Mouse (Mus musculus): ENCODE data around the gene Kntc1. TPM values are rescaled to one million over a fixed set of nuclear protein-coding genes. Genes with fewer than 3 reads are reported as not detected.
A peak's percentile ranks its signal among the peaks of the same experiment; 100 is the strongest.

The Kntc1 gene
- total and polyA plus RNA-seq, 2 experiments from 2014 or later, result 3.0 to 9.5 TPM

DNA sequence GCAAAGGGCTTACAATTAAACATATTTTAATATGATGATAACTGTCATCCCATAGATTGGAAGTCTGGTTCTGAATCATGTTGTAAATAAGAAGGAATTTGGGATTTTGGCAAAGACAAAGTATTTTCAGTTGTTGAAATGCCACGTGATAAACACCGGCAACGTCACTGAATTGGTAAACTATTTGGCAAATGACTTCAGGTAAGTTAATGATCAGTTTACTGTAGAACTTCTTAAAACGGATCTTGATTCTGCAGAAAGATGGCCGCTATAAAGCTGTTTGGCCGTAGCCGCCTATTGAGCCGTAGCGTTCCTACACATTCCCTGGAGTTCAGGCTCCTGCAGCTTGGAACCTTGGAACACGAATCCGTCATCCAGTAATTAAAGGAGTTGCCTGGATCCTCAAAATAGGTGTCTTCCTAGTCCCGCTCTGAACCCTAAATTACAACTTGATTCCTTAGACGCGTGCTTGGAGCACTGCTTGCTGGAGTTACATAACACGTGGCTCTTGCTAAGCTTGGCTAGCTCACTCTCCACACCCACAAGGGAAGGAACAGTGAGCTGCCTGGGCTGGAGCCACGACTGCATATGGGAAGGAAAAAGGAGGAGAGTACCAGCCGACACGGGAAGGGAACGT, 69.5 kb downstream of the Kntc1 start:
- Histone ChIP-seq H3K27ac (ENCODE audit: low read depth, low read length) (no peak overlapping the region), H3K9me3 (ENCODE audit: low read length) (no peaks in the 10 kb centered on the region), H3K4me3 (ENCODE audit: low read depth, low read length) (no peak overlapping the region), H3K4me2 (ENCODE audit: low read depth, low read length, poor library complexity, severe bottlenecking) (no peak overlapping the region), H3K27me3 (ENCODE audit: insufficient read depth, low read length) (no peaks in the 10 kb centered on the region), H3K4me1 (ENCODE audit: insufficient read depth, low read length) (no peaks in the 10 kb centered on the region), H3K9ac (replicated peaks; ENCODE audit: low read length, poor library complexity, severe bottlenecking) (no peak overlapping the region), H3K36me3 (ENCODE audit: insufficient read depth, low read length) (no peaks in the 10 kb centered on the region)
- TF ChIP-seq CTCF (IDR thresholded peaks at IDR 0.05), result no peak
- WGBS, result 94% methylated on average over 19 of the region's 19 CpGs
- ATAC-seq (ENCODE audit: low FRiP score) (no peak), DNase-seq (ENCODE audit: low spot score) (no peak)

DNA sequence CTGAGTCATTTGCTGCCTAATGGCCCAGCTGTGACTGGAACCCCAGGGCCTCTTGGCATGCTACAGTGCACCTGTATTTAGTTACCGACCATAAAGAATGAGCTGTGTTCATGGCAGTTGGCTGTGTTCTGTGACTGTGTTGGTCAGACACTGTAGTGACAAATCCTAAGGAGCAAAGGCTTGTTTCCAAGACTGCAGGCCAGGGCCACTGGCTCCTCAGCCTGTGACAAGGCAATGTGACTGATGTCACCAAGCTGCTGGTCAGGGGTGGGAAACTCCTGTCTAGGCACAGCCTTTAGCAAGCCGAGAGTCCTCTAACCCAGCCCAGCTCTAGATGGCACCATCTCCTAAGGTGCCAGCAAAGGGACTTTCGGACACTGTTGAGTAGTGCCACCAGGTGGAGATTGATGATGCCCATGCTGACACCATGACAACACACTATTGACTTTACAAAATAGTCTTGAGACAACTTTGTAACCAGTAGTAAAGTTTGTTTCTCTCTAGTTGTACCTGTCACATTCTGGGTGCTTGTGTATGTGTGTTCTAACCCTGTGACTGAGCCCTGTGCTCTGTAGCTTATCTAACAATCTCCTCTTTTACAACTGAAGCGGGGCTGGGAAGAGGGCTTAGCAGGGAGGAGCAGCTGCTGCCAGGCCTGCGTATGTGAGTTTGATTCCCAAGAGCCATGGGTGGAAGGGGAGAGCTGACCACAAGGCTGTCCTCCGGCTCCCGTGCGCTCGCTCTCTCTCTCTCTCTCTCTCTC, 71.2 kb downstream of the Kntc1 start:
- Histone ChIP-seq H3K27me3 (ENCODE audit: insufficient read depth, low read length) (no peaks in the 10 kb centered on the region), H3K4me1 (ENCODE audit: insufficient read depth, low read length) (no peaks in the 10 kb centered on the region), H3K9me3 (ENCODE audit: low read length) (no peaks in the 10 kb centered on the region), H3K27ac (ENCODE audit: low read depth, low read length) (no peak overlapping the region), H3K36me3 (ENCODE audit: insufficient read depth, low read length) (no peaks in the 10 kb centered on the region), H3K4me3 (ENCODE audit: low read depth, low read length) (no peak overlapping the region), H3K4me2 (ENCODE audit: low read depth, low read length, poor library complexity, severe bottlenecking) (no peak overlapping the region), H3K9ac (replicated peaks; ENCODE audit: low read length, poor library complexity, severe bottlenecking) (no peak overlapping the region)
- 81% methylated on average over 9 of the region's 9 CpGs for WGBS
- ATAC-seq (ENCODE audit: low FRiP score) (no peak), DNase-seq (ENCODE audit: low spot score) (no peak)
- TF ChIP-seq CTCF (IDR thresholded peaks at IDR 0.05), result peak; percentile 41

DNA sequence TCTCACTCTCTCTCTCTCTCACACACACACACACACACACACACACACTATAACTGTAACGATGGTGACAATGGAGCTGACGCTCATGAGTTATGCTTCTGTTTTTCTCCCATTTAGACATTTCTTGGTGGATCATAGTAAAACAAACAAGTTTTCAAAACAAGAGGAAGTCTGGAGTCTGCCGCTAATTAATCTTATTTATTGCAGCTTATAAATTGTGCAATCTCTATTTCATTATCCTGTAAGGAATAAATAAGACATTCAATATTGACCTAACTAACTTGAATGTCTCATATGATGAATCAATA, 71.7 kb downstream of the Kntc1 start:
- Histone ChIP-seq H3K36me3 (ENCODE audit: insufficient read depth, low read length) (no peaks in the 10 kb centered on the region), H3K27ac (ENCODE audit: low read depth, low read length) (no peak overlapping the region), H3K27me3 (ENCODE audit: insufficient read depth, low read length) (no peaks in the 10 kb centered on the region), H3K4me1 (ENCODE audit: insufficient read depth, low read length) (no peaks in the 10 kb centered on the region), H3K4me3 (ENCODE audit: low read depth, low read length) (no peak overlapping the region), H3K4me2 (ENCODE audit: low read depth, low read length, poor library complexity, severe bottlenecking) (no peak overlapping the region), H3K9ac (replicated peaks; ENCODE audit: low read length, poor library complexity, severe bottlenecking) (no peak overlapping the region), H3K9me3 (ENCODE audit: low read length) (no peaks in the 10 kb centered on the region)
- DNase-seq (ENCODE audit: low spot score) (no peak), ATAC-seq (ENCODE audit: low FRiP score) (no peak)
- TF ChIP-seq CTCF (IDR thresholded peaks at IDR 0.05), result no peak
- 90% methylated on average over 3 of the region's 3 CpGs for WGBS

DNA sequence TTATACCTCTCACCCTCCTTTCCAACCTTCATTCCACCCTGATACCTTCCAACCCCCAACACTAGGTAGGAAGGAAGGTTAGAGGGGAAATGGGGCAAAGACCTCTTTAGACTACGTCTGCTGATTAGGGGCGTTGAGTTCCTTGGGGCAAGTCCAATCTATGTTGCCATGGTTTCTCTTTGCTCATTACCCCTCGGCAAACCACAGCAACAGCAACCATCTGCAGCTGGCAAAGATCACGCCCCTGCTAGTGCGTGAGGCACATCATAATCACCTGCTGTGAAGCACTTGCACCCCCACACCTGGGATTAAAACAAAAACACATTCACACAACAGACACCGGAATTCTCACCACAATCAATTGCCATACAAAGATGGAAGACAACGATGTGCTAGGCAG, 73.2 kb downstream of the Kntc1 start:
- Histone ChIP-seq H3K27ac (ENCODE audit: low read depth, low read length) (no peak overlapping the region), H3K4me2 (ENCODE audit: low read depth, low read length, poor library complexity, severe bottlenecking) (no peak overlapping the region), H3K36me3 (ENCODE audit: insufficient read depth, low read length) (no peaks in the 10 kb centered on the region), H3K27me3 (ENCODE audit: insufficient read depth, low read length) (no peaks in the 10 kb centered on the region), H3K9ac (replicated peaks; ENCODE audit: low read length, poor library complexity, severe bottlenecking) (no peak overlapping the region), H3K4me3 (ENCODE audit: low read depth, low read length) (no peak overlapping the region), H3K4me1 (ENCODE audit: insufficient read depth, low read length) (no peaks in the 10 kb centered on the region), H3K9me3 (ENCODE audit: low read length) (no peaks in the 10 kb centered on the region)
- DNase-seq (ENCODE audit: low spot score) (peak; percentile 26), ATAC-seq (ENCODE audit: low FRiP score) (no peak)
- no peak for TF ChIP-seq CTCF (IDR thresholded peaks at IDR 0.05)
- WGBS, result 53% methylated on average over 7 of the region's 7 CpGs

DNA sequence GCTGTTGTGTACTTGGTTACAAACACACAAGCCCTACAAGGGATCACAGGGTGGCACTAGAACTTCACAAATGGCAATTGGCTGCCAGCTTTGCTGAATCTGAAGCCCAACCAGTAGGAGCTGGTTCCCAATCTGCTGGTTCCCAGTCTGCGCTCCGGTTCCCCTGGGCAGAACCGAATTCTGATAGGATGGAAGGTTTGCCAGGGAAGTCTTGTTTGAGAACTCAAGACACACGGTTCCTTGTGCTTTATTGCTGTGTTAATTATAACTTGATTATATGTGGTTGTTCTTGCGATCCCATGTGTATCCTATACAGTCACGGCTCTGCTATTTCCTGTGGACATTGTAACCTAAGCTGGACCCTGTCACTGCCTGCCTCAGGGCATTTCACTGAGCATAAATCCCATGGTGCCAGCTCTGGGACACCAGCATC, 78.2 kb downstream of the Kntc1 start:
- 82% methylated on average over 6 of the region's 6 CpGs for WGBS
- H3K9me3 ChIP-seq (ENCODE audit: low read length), result no peaks in the 10 kb centered on the region
- no peak overlapping the region for H3K9ac ChIP-seq (replicated peaks; ENCODE audit: low read length, poor library complexity, severe bottlenecking)
- no peak for ATAC-seq (ENCODE audit: low FRiP score)
- no peak overlapping the region for H3K4me2 ChIP-seq (ENCODE audit: low read depth, low read length, poor library complexity, severe bottlenecking)
- no peaks in the 10 kb centered on the region for H3K27me3 ChIP-seq (ENCODE audit: insufficient read depth, low read length)
- no peaks in the 10 kb centered on the region for H3K36me3 ChIP-seq (ENCODE audit: insufficient read depth, low read length)
- no peak overlapping the region for H3K4me3 ChIP-seq (ENCODE audit: low read depth, low read length)
- no peak overlapping the region for H3K27ac ChIP-seq (ENCODE audit: low read depth, low read length)
- peak; percentile 47 for DNase-seq (ENCODE audit: low spot score)
- no peaks in the 10 kb centered on the region for H3K4me1 ChIP-seq (ENCODE audit: insufficient read depth, low read length)
- TF ChIP-seq CTCF (IDR thresholded peaks at IDR 0.05), result peak; percentile 52

DNA sequence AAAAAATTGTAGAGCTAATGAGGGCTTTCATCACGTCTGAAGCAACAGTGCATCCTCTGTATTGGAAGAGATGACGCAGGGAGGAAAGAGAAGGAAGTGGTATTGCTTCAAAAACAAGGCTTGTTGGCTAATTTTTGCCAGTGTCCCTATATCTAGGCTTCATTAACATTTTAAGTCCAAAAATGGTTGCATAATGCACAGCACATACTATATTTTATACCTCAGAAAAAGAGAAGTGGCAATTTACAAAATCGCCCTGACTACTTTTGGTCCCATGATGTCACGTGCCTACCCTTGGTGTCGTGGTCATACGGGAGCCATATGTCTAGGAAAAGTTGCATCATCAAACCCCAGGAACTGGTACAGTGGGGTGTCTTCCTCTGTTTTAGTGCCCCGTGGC, 82.8 kb downstream of the Kntc1 start:
- no peaks in the 10 kb centered on the region for H3K27me3 ChIP-seq (ENCODE audit: insufficient read depth, low read length)
- WGBS, result 93% methylated on average over 7 of the region's 7 CpGs

More for the DNA sequence above, 82.8 kb downstream of the Kntc1 start:
- DNase-seq (ENCODE audit: low spot score) (no peak), ATAC-seq (ENCODE audit: low FRiP score) (no peak)
- no peak overlapping the region for H3K4me3 ChIP-seq (ENCODE audit: low read depth, low read length)
- H3K4me1 ChIP-seq (ENCODE audit: insufficient read depth, low read length), result no peaks in the 10 kb centered on the region
- H3K36me3 ChIP-seq (ENCODE audit: insufficient read depth, low read length), result no peaks in the 10 kb centered on the region
- no peak overlapping the region for H3K27ac ChIP-seq (ENCODE audit: low read depth, low read length)
- TF ChIP-seq CTCF (IDR thresholded peaks at IDR 0.05), result no peak
- no peak overlapping the region for H3K9ac ChIP-seq (replicated peaks; ENCODE audit: low read length, poor library complexity, severe bottlenecking)
- H3K4me2 ChIP-seq (ENCODE audit: low read depth, low read length, poor library complexity, severe bottlenecking), result no peak overlapping the region
- no peaks in the 10 kb centered on the region for H3K9me3 ChIP-seq (ENCODE audit: low read length)
